Mouse (Mus musculus) monocyte, adult 5-6 weeks (primary cell): ENCODE data around the gene Cdk2ap2. TPM values are rescaled to one million over a fixed set of nuclear protein-coding genes. Genes with fewer than 3 reads are reported as not detected.
"Not testable (repeated sequence)": the region's sequence is repeated elsewhere in the genome, so short reads cannot be mapped to it uniquely, and the experiment has no call there.

Experiments
- ATAC-seq: fragments of 153-309, 156-312 bp; replicated peaks from 2 replicates; pipeline ENCODE4 v1.8.0; 2017; ENCODE audit warnings: mild to moderate bottlenecking; ENCODE audit not compliant: low TSS enrichment, insufficient number of reproducible peaks, severe bottlenecking, poor library complexity, low FRiP score
- total RNA-seq: library from RNA; stranded (forward); fragments of 200-1000, 200-491, 200-594 nt; gene quantifications from 3 replicates; pipeline ENCODE4 v1.2.3, GENCODE M21; 2017

Cdk2ap2 gene
- total RNA-seq, result 77.3 to 120 TPM (median 92.6 TPM) in 3 replicates

- ATAC-seq, result peak; percentile 67
Measured at GRCm38 (mm10) chr19:4096642-4097440, at the start of gene Cdk2ap2. TSS of gene Cdk2ap2 (plus strand) at chr19:4097182.

GRCm38 (mm10) chr19:4047859-4048258, 49.1 kb upstream of the Cdk2ap2 start:
- ATAC-seq, result peak; percentile 72

- ATAC-seq, result not testable (repeated sequence)
Measured at GRCm38 (mm10) chr19:4049069-4049468, 47.9 kb upstream of the Cdk2ap2 start.

GRCm38 (mm10) chr19:4051016-4051415, 46.0 kb upstream of the Cdk2ap2 start:
- ATAC-seq, result no peak

GRCm38 (mm10) chr19:4051741-4052515, 45.1 kb upstream of the Cdk2ap2 start:
- no peak for ATAC-seq

GRCm38 (mm10) chr19:4052516-4053030, 44.4 kb upstream of the Cdk2ap2 start:
- no peak for ATAC-seq

- no peak for ATAC-seq
Measured at GRCm38 (mm10) chr19:4054613-4055012, 42.4 kb upstream of the Cdk2ap2 start.

GRCm38 (mm10) chr19:4055216-4055946, 41.6 kb upstream of the Cdk2ap2 start:
- no peak for ATAC-seq

- no peak for ATAC-seq
Measured at GRCm38 (mm10) chr19:4055947-4056693, 40.9 kb upstream of the Cdk2ap2 start.

GRCm38 (mm10) chr19:4056727-4057126, 40.3 kb upstream of the Cdk2ap2 start:
- ATAC-seq, result no peak

GRCm38 (mm10) chr19:4057389-4057788, 39.6 kb upstream of the Cdk2ap2 start:
- ATAC-seq, result no peak

GRCm38 (mm10) chr19:4057962-4058361, 39.0 kb upstream of the Cdk2ap2 start:
- ATAC-seq, result no peak

GRCm38 (mm10) chr19:4058581-4058980, 38.4 kb upstream of the Cdk2ap2 start:
- ATAC-seq, result no peak

GRCm38 (mm10) chr19:4059069-4059740, 37.8 kb upstream of the Cdk2ap2 start, which contains the start of gene Gstp3:
TSS of gene Gstp3 (minus strand) at chr19:4059569.
- ATAC-seq, result peak; percentile 40

GRCm38 (mm10) chr19:4060044-4060898, 36.7 kb upstream of the Cdk2ap2 start:
- 0 out of 2 replicates have a peak, but pooled peaks have one; percentile 28 for ATAC-seq

- peak; percentile 53 for ATAC-seq
Measured at GRCm38 (mm10) chr19:4060899-4061465, 36.0 kb upstream of the Cdk2ap2 start.
